Mouse (Mus musculus) frontal cortex, adult 2 months (tissue): ENCODE data around the gene Fam81b. TPM values are rescaled to one million over a fixed set of nuclear protein-coding genes. Genes with fewer than 3 reads are reported as not detected.

Source experiments
- DNase-seq, 2 experiments: peaks; one replicate each; pipeline ENCODE4 v3.0.0; 2022; ENCODE audit warnings: low spot score in 1 of 2; ENCODE audit errors: extremely low spot score in 1 of 2
- polyA plus RNA-seq: library from polyadenylated mRNA; depleted of rRNA; stranded (reverse); fragments of >200 nt; gene quantifications from 2 replicates; pipeline ENCODE4 v1.2.3, GENCODE M21; 2012; rRNA removed

The Fam81b gene
- polyA plus RNA-seq, 1 experiment, result 0.38 TPM

DNA sequence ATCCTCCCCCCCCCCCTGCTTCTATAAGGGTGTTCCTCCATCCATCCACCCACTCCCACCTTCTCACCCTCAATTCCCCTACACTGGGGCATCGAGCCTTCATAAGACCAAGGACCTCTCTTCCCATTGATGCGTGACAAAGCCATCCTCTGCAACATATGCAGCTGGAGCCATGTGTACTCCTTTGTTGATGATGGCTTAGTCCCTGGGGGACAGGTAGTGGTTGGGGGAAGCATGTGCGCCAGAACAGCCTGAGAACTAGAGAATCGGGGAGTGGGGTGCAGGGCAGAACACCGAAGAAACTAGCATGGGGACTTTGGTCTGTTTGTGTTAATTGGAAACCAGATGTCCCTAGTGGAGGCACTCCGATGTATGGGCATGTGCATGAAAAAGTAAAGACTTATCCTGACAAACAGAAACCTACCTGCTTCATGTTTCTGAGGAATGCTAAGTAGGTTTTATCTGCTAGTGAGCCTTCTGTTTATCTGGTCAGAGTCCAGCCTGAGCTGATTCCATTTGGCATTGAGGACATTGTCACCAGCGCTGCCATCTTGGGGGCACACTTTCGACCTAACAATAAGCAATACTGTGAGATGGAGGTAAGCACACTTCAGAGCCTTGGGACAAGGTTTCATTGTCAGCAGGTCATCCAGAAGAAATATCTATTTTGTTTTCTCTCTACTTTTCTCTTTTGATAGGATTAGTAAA lies 109.3 kb downstream of the Fam81b start:
- no peak for DNase-seq

DNA sequence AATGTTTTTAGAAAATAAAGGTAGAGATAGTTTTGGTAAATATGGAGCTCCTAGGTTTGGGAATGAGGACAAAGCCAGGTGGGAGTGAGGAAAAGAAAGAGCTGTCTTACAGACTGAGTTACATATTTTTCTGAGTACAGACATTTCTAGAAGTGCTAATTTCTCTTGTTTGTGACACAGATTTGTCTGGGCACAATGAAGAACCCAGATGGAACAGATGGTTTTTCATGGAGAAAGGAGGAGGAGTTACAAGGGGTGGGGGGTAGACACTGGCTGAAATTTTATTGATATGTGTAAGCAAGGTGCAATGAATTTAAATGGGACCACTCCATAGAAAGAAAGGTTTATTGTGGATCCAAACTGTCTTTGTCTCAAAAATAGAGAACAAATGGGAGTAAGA lies 109.9 kb downstream of the Fam81b start:
- DNase-seq, result peak in 1 of 2 experiments; percentile 31

DNA sequence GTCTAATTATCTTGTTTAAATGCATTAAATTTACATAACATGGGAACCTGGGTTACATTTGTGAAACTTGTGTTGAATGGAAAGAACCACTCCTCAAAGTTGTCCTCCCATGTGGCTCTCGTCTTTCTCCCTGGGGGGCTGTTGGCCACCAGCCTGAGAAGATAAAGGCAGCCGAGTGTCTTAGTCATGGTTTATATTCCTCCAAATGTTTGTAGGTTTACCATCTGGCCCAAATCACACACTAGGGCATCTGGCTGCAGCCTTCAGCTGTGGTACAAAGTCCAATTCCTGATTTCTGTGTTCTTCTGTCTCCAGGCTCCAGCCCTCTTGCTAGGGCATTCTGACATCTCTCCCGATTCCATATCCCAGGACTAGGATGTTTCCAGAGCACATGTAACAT lies 114.6 kb downstream of the Fam81b start:
- DNase-seq, result peak in 1 of 2 experiments; percentile 32

DNA sequence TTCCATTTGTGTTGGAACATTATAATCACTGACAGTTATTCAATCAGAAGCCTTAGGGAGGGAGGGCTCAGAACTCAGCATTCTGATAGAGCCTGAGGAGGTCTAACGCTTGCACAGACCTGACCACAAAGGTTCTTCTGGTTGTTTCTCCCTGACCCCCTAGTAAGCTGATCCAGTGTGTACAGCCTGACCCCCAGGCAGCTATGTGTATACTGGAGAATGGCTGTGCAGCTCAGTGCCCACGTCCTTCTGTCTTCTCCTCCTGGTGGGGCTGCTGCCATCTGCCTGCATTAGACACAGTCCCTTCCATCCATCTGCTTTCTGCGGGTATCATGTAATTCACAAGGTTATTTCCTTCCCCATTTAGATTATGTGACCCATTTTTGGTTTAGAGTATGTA lies 115.7 kb downstream of the Fam81b start:
- DNase-seq, result peak in 1 of 2 experiments; percentile 47

DNA sequence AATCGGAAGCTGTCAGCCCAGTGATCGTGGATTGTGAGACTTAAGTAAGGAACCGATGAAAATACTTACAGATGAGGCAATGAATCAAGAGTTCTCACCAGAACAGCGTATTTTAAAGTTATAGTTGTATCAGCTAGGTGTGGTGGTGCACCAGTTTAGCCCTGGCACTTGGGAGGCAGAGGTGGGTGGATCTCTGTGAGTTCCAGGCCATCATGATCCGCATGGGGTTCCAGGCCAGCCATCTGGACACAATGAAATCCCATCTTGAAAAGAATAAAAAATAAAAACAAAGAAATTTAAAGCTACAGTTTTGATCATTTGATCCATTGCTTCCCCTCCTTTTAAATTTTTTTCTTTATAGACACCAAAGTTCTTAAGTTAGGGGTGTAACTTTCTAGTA lies 117.2 kb downstream of the Fam81b start:
- DNase-seq, result no peak

DNA sequence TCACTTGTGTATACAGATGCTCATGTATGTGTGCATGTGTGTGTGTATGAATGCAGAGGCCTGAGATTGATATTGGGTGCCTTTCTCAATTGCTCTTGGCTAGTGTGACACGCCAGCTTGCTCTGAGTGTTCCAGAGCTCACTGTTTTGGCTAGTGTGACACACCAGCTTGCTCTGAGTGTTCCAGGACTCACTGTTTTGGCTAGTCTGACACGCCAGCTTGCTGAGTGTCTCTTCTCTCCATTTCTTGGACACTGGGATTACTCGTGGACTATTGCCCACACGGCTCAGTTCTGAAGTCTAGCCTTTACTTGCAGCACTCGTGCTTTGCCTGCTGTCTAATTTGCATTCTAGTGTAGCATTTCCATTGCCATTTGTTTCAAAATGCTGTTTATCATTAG lies 126.2 kb downstream of the Fam81b start:
- no peak for DNase-seq

DNA sequence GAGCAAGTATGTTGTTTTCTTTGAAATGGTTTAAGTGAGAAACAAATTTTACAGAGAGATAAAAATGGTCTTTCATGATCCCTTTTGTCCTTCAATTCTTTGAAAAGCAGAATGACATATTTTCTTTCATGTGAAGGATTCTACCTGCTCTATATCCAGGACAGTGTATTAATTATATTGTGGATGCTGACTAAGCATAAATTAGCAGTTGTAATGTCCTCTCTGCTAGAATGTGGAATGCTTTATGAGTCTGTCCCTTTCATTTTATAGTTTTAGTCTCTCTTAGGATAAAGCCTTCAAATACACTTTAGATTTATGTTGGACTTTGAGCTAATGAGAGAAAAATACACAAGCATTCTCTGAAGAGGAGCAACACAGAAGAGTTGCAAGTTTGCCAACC lies 130.6 kb downstream of the Fam81b start:
- DNase-seq, result no peak

DNA sequence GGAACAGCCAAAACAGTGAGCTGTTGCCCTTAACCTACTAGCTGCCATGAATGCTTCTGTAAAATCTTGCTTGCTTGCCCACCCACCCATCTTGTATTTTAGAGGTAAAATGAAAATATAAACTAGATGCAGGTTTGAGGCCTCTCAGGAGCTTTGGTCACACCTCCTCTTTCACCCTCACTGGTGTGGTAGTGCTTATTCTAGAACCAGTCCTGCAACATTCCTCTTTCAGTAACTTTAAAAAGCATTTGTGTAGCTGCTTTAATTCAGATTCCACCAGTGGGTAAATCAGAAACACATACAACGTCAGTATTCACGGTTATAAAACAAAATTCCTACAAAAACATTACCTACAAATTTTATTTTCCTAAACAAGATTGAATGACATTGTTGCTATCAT lies 144.3 kb downstream of the Fam81b start:
- DNase-seq, result no peak

DNA sequence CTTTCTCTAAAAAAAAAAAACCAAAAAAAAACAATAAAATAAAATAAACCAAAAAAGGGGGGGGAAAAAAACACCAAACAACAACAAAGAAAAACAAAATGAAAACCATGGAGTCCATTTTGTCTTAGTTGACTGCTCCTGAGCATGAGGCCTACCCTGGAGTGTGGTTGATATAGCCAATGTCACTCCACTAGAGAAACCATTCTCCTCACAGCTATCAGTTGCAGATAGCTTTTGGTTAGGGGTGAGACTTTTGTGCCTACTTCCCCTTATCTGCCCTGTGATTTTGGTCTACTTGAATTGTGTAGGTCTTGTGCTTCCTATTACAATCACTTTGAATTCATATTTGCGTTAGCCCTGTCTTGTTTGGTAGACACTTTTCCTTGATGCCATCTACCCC lies 147.4 kb downstream of the Fam81b start:
- DNase-seq, result no peak

DNA sequence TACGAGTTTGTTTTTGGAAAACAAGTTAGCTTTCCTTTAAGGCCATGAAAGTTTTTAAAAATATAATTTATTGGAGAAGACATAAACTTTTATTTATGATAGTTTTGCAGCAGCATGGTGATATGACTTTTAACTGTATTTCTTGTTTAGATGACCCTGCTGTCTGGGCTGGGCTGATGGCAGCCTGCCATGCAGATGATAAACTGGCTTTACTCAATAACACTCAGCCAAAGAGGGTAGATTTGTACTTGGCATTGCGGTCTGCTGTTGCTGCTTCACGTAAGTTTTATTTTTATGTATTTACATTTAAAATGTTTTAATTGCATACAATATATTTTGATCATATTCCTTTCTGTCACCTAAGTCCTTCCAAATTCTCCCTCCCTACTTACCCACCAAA lies 147.8 kb downstream of the Fam81b start:
- DNase-seq, result no peak

Other genes starting within 250 kb of the Fam81b start
- gene Gpr150, start 248.1 kb downstream of the Fam81b start, polyA plus RNA-seq, result 3.6 TPM in 2 replicates
- 5.1 and 6.3 TPM in 2 replicates for gene Arsk, start 206.4 kb downstream of the Fam81b start, polyA plus RNA-seq
- 12.5 and 14.2 TPM in 2 replicates for gene Ttc37, start 206.3 kb downstream of the Fam81b start, polyA plus RNA-seq
- 20.5 and 26.6 TPM in 2 replicates for gene Mctp1, start 79.5 kb upstream of the Fam81b start, polyA plus RNA-seq